ENCODE assay signal across 21 mouse cellular contexts in genomic region chr1:64701780-64702179, GRCm38 (mm10). TPM values are rescaled to one million over a fixed set of nuclear protein-coding genes. Genes with fewer than 3 reads are reported as not detected.
A peak's percentile ranks its signal among the peaks of the same experiment; 100 is the strongest.
DNase-seq lines count a peak whose midpoint lies in the region; ATAC-seq and TF ChIP-seq lines count a peak whose summit lies in the region.
"Had no signal": no experiment of that assay in that cellular context is flagged by ENCODE, and none has a peak within 500 bp of the region (broad histone marks: within the 10 kb centered on the region; RNA-seq: fewer than 3 reads in every experiment).

No protein-coding gene starts in this region.

- no peaks in the 10 kb centered on the region for H3K36me3 ChIP-seq in intestine, embryonic 16.5 days (ENCODE audit: control insufficient read depth, insufficient read depth, low read length)
- H3K36me3 ChIP-seq in intestine, embryonic 15.5 days = 0 out of 2 replicates have a peak, but pooled peaks cover 3% of the 10 kb centered on the region
- no peaks in the 10 kb centered on the region for H3K36me3 ChIP-seq in intestine, postnatal 0 days (ENCODE audit: control insufficient read depth, insufficient read depth)
- peaks cover 39% of the 10 kb centered on the region for H3K36me3 ChIP-seq in limb, embryonic 10.5 days

- no peak overlapping the region for H3K4me3 ChIP-seq in intestine, embryonic 16.5 days (ENCODE audit: low read length)
- no peak overlapping the region for H3K4me3 ChIP-seq in intestine, embryonic 15.5 days (replicated peaks)
- H3K4me3 ChIP-seq in intestine, postnatal 0 days (ENCODE audit: low read depth, low read length) = no peak overlapping the region
- H3K4me3 ChIP-seq in limb, embryonic 10.5 days = no peak overlapping the region
- H3K4me3 ChIP-seq: embryonic facial prominence, embryonic 10.5 days; forebrain, embryonic 10.5 days; hindbrain, embryonic 12.5 days; liver, embryonic 13.5 days; megakaryocyte, embryonic 14.5 days; neural tube, embryonic 12.5 days had no signal

- H3K9me3 ChIP-seq in intestine, embryonic 16.5 days (ENCODE audit: control insufficient read depth, low read length) = no peaks in the 10 kb centered on the region
- no peaks in the 10 kb centered on the region for H3K9me3 ChIP-seq in intestine, embryonic 15.5 days
- H3K9me3 ChIP-seq in intestine, postnatal 0 days (ENCODE audit: control insufficient read depth) = no peaks in the 10 kb centered on the region
- no peaks in the 10 kb centered on the region for H3K9me3 ChIP-seq in limb, embryonic 10.5 days (replicated peaks)
- H3K9me3 ChIP-seq: embryonic facial prominence, embryonic 10.5 days; forebrain, embryonic 10.5 days; hindbrain, embryonic 12.5 days; liver, embryonic 13.5 days; megakaryocyte, embryonic 14.5 days; neural tube, embryonic 12.5 days had no signal

- no peak; the same call in 1 of the 2 replicates for TF ChIP-seq CTCF in intestine, postnatal 0 days (IDR thresholded peaks at IDR 0.05; ENCODE audit: low read depth)

- no peak overlapping the region for H3K27ac ChIP-seq in intestine, embryonic 16.5 days (ENCODE audit: low read length)
- no peak overlapping the region for H3K27ac ChIP-seq in intestine, embryonic 15.5 days
- no peak overlapping the region for H3K27ac ChIP-seq in intestine, postnatal 0 days (ENCODE audit: low read depth, low read length)
- H3K27ac ChIP-seq in limb, embryonic 10.5 days = no peak overlapping the region
- H3K27ac ChIP-seq: embryonic facial prominence, embryonic 10.5 days; forebrain, embryonic 10.5 days; hindbrain, embryonic 12.5 days; liver, embryonic 13.5 days; neural tube, embryonic 12.5 days had no signal

- WGBS in intestine, embryonic 16.5 days = 78% methylated on average over 3 of the region's 3 CpGs
- 69% methylated on average over 3 of the region's 3 CpGs for WGBS in intestine, embryonic 15.5 days
- 62% methylated on average over 3 of the region's 3 CpGs for WGBS in intestine, postnatal 0 days
- WGBS in limb, embryonic 10.5 days = 90% methylated on average over 3 of the region's 3 CpGs

- DNase-seq in kidney, adult 9 months = peak; percentile 66
- DNase-seq in kidney, postnatal 25 days = peak; percentile 33 to 61
- DNase-seq in left cerebral cortex, postnatal 4 days = no peak
- no peak for DNase-seq in limb, embryonic 10.5 days (ENCODE audit: low spot score)
- DNase-seq in urinary bladder, adult 2 months (ENCODE audit: low spot score) = no peak
- DNase-seq: adrenal gland, postnatal 36 days; cerebellum, adult 9-11 months; heart, postnatal 10 days; liver, embryonic 13.5 days; lung, adult 2 months; midbrain, embryonic 14.5 days; retina, postnatal 1 day; thymus, postnatal 25 days had no signal

- no peak overlapping the region for H3K9ac ChIP-seq in intestine, embryonic 16.5 days (ENCODE audit: low read depth, low read length)
- H3K9ac ChIP-seq in intestine, embryonic 15.5 days = no peak overlapping the region
- no peak overlapping the region for H3K9ac ChIP-seq in intestine, postnatal 0 days (ENCODE audit: low read depth, low read length)
- H3K9ac ChIP-seq: hindbrain, embryonic 12.5 days; liver, embryonic 13.5 days; neural tube, embryonic 12.5 days had no signal

- no peaks in the 10 kb centered on the region for H3K4me1 ChIP-seq in intestine, embryonic 16.5 days (ENCODE audit: control insufficient read depth, insufficient read depth, low read length)
- 0 out of 2 replicates have a peak, but pooled peaks cover 2% of the 10 kb centered on the region for H3K4me1 ChIP-seq in intestine, embryonic 15.5 days (replicated peaks)
- H3K4me1 ChIP-seq in intestine, postnatal 0 days (replicated peaks; ENCODE audit: control insufficient read depth, insufficient read depth, low read length) = no peaks in the 10 kb centered on the region
- H3K4me1 ChIP-seq in limb, embryonic 10.5 days = no peaks in the 10 kb centered on the region
- H3K4me1 ChIP-seq: embryonic facial prominence, embryonic 10.5 days; forebrain, embryonic 10.5 days; neural tube, embryonic 12.5 days had no signal

- H3K27me3 ChIP-seq in intestine, embryonic 16.5 days (replicated peaks; ENCODE audit: control insufficient read depth, insufficient read depth, low read length) = no peaks in the 10 kb centered on the region
- H3K27me3 ChIP-seq in intestine, embryonic 15.5 days (replicated peaks) = no peaks in the 10 kb centered on the region
- no peaks in the 10 kb centered on the region for H3K27me3 ChIP-seq in intestine, postnatal 0 days (replicated peaks; ENCODE audit: control insufficient read depth, insufficient read depth, low read length)
- no peaks in the 10 kb centered on the region for H3K27me3 ChIP-seq in limb, embryonic 10.5 days (ENCODE audit: low read depth, poor library complexity, severe bottlenecking)
- H3K27me3 ChIP-seq: hindbrain, embryonic 12.5 days; liver, embryonic 13.5 days; megakaryocyte, embryonic 14.5 days; neural tube, embryonic 12.5 days had no signal

- H3K4me2 ChIP-seq in intestine, embryonic 16.5 days (ENCODE audit: low read depth, low read length) = no peak overlapping the region
- no peak overlapping the region for H3K4me2 ChIP-seq in intestine, embryonic 15.5 days (replicated peaks)
- H3K4me2 ChIP-seq in intestine, postnatal 0 days (replicated peaks; ENCODE audit: low read depth) = no peak overlapping the region
- H3K4me2 ChIP-seq: hindbrain, embryonic 12.5 days; liver, embryonic 13.5 days; neural tube, embryonic 12.5 days had no signal

- intact Hi-C loops in left cerebral cortex, postnatal 4 days (cut with DNase I) = no loop called here

- ATAC-seq in intestine, embryonic 16.5 days = peak; percentile 74
- no peak for ATAC-seq in intestine, embryonic 15.5 days
- peak; percentile 51; the same call in 1 of the 2 replicates for ATAC-seq in intestine, postnatal 0 days

RNA-seq across cellular contexts. Expression of gene Ccnyl1, which starts 11.5 kb away (rescaled TPM):
- 3.8 TPM in 2 replicates for polyA plus RNA-seq in intestine, embryonic 16.5 days (2015; fragmentation: Nextera tagmentation; extraction: Ambion mirVana)
- polyA plus RNA-seq in intestine, embryonic 15.5 days (2015; fragmentation: Nextera tagmentation; extraction: Ambion mirVana) = 4.0 and 4.3 TPM in 2 replicates
- polyA plus RNA-seq in intestine, postnatal 0 days (2015; fragmentation: Nextera tagmentation; extraction: Ambion mirVana) = 5.1 and 5.5 TPM in 2 replicates
- 10 to 100 TPM; 30.6 to 33.1 TPM for total RNA-seq in left cerebral cortex, postnatal 4 days (2021)
- polyA plus RNA-seq in limb, embryonic 10.5 days (2016; fragmentation: Nextera tagmentation; extraction: Ambion mirVana) = 6.4 TPM in 2 replicates
- 21.2 and 25.8 TPM in 2 replicates for polyA plus RNA-seq in urinary bladder, adult 2 months (2012; rRNA removed)

RNA-seq across cellular contexts. Expression of gene Fzd5, which starts 35.8 kb away (rescaled TPM):
- polyA plus RNA-seq in intestine, embryonic 16.5 days (2015; fragmentation: Nextera tagmentation; extraction: Ambion mirVana) = 5.7 and 6.1 TPM in 2 replicates
- polyA plus RNA-seq in intestine, embryonic 15.5 days (2015; fragmentation: Nextera tagmentation; extraction: Ambion mirVana) = 7.1 and 8.0 TPM in 2 replicates
- polyA plus RNA-seq in intestine, postnatal 0 days (2015; fragmentation: Nextera tagmentation; extraction: Ambion mirVana) = 4.7 and 5.6 TPM in 2 replicates
- total RNA-seq in left cerebral cortex, postnatal 4 days (2021) = 1 to 10 TPM; 1.0 to 1.1 TPM
- 0.28 and 0.29 TPM in 2 replicates for polyA plus RNA-seq in limb, embryonic 10.5 days (2016; fragmentation: Nextera tagmentation; extraction: Ambion mirVana)
- 5.3 and 6.2 TPM in 2 replicates for polyA plus RNA-seq in urinary bladder, adult 2 months (2012; rRNA removed)

Comparison
In these comparisons a context has a peak if more than half of its experiments do, and no peak if none do; other contexts are left out.
1. DNase-seq: peak in kidney, adult 9 months (single experiment) and kidney, postnatal 25 days (2 of 2); none in left cerebral cortex, postnatal 4 days (single experiment), limb, embryonic 10.5 days (single experiment) and urinary bladder, adult 2 months (single experiment).